Comparison of ENCODE assay signal across 8 mouse cellular contexts in genomic region chr9:118489579-118490019, GRCm38 (mm10). TPM values are rescaled to one million over a fixed set of nuclear protein-coding genes. Genes with fewer than 3 reads are reported as not detected.
DNase-seq lines count a peak whose midpoint lies in the region; ATAC-seq and TF ChIP-seq lines count a peak whose summit lies in the region.

No protein-coding gene starts in this region.

- H3K9ac ChIP-seq in embryonic facial prominence, embryonic 14.5 days (ENCODE audit: low read depth, low read length), result no peak overlapping the region; the same call in 1 of the 2 replicates
- H3K9ac ChIP-seq in heart, embryonic 13.5 days, result peak overlapping the region; percentile 72
- 0 out of 2 replicates have a peak overlapping the region, but pooled peaks have one; percentile 25 for H3K9ac ChIP-seq in kidney, embryonic 15.5 days
- H3K9ac ChIP-seq in liver, embryonic 12.5 days, result no peak overlapping the region

- no peaks in the 10 kb centered on the region for H3K36me3 ChIP-seq in embryonic facial prominence, embryonic 14.5 days (ENCODE audit: control insufficient read depth, insufficient read depth, low read length)
- H3K36me3 ChIP-seq in heart, embryonic 13.5 days, result no peaks in the 10 kb centered on the region
- H3K36me3 ChIP-seq in kidney, embryonic 15.5 days, result no peaks in the 10 kb centered on the region
- H3K36me3 ChIP-seq in liver, embryonic 12.5 days, result no peaks in the 10 kb centered on the region
- H3K36me3 ChIP-seq in myocyte (ENCODE audit: control insufficient read depth, insufficient read depth), result no peaks in the 10 kb centered on the region

- WGBS in embryonic facial prominence, embryonic 14.5 days, result 1% methylated on average over 16 of the region's 16 CpGs
- WGBS in heart, embryonic 13.5 days, result 0% methylated on average over 16 of the region's 16 CpGs
- WGBS in kidney, embryonic 15.5 days, result under 1% methylated on average over 16 of the region's 16 CpGs
- under 1% methylated on average over 16 of the region's 16 CpGs for WGBS in liver, embryonic 12.5 days (ENCODE audit: insufficient replicate concordance)

- H3K4me1 ChIP-seq in embryonic facial prominence, embryonic 14.5 days (ENCODE audit: control insufficient read depth, insufficient read depth, low read length), result peaks cover 7% of the 10 kb centered on the region; the same call in 1 of the 2 replicates
- peaks cover 30% of the 10 kb centered on the region for H3K4me1 ChIP-seq in heart, embryonic 13.5 days
- peaks cover 36% of the 10 kb centered on the region for H3K4me1 ChIP-seq in kidney, embryonic 15.5 days
- peaks cover 18% of the 10 kb centered on the region; the same call in 1 of the 2 replicates for H3K4me1 ChIP-seq in liver, embryonic 12.5 days

- peak overlapping the region; percentile 34 for H3K4me3 ChIP-seq in embryonic facial prominence, embryonic 14.5 days (ENCODE audit: low read depth, low read length)
- peak overlapping the region; percentile 52 for H3K4me3 ChIP-seq in heart, embryonic 13.5 days
- H3K4me3 ChIP-seq in kidney, embryonic 15.5 days (replicated peaks), result peak overlapping the region; percentile 40
- H3K4me3 ChIP-seq in liver, embryonic 12.5 days, result peak overlapping the region; percentile 17; the same call in 1 of the 2 replicates
- peak overlapping the region; percentile 20 for H3K4me3 ChIP-seq in myocyte

- peaks cover 53% of the 10 kb centered on the region for H3K27me3 ChIP-seq in embryonic facial prominence, embryonic 14.5 days (replicated peaks; ENCODE audit: control insufficient read depth, insufficient read depth, low read length)
- peaks cover 60% of the 10 kb centered on the region for H3K27me3 ChIP-seq in heart, embryonic 13.5 days (replicated peaks)
- peaks cover 79% of the 10 kb centered on the region for H3K27me3 ChIP-seq in kidney, embryonic 15.5 days
- peaks cover 79% of the 10 kb centered on the region for H3K27me3 ChIP-seq in liver, embryonic 12.5 days (replicated peaks)
- no peaks in the 10 kb centered on the region for H3K27me3 ChIP-seq in myocyte (ENCODE audit: control insufficient read depth, insufficient read depth, insufficient read length)

- H3K4me2 ChIP-seq in embryonic facial prominence, embryonic 14.5 days (ENCODE audit: low read depth, low read length), result peak overlapping the region; percentile 53
- H3K4me2 ChIP-seq in heart, embryonic 13.5 days, result peak overlapping the region; percentile 83
- peak overlapping the region; percentile 68 for H3K4me2 ChIP-seq in kidney, embryonic 15.5 days
- peak overlapping the region; percentile 54 for H3K4me2 ChIP-seq in liver, embryonic 12.5 days
- H3K4me2 ChIP-seq in myocyte (ENCODE audit: low read depth), result peak overlapping the region; percentile 86

- peak; percentile 68 to 74 for DNase-seq in CD8-positive naive resting alpha-beta T cell, adult 2 months (ENCODE audit: low read depth in 2 of 2, low spot score in 2 of 2)
- DNase-seq in adrenal gland, postnatal 36 days, result peak; percentile 77 to 81
- peak; percentile 80 for DNase-seq in embryonic facial prominence, embryonic 14.5 days (ENCODE audit: low spot score)
- DNase-seq in testis, postnatal 10 days (ENCODE audit: low spot score), result peak; percentile 82

- TF ChIP-seq POLR2A in myocyte (IDR thresholded peaks at IDR 0.05; ENCODE audit: insufficient read length, low read depth), result no peak

- no peaks in the 10 kb centered on the region for H3K79me2 ChIP-seq in myocyte (ENCODE audit: control insufficient read depth, insufficient read depth)

- no peaks in the 10 kb centered on the region for H3K9me3 ChIP-seq in embryonic facial prominence, embryonic 14.5 days (ENCODE audit: control insufficient read depth, low read length)
- peaks cover 4% of the 10 kb centered on the region; the same call in 1 of the 2 replicates for H3K9me3 ChIP-seq in heart, embryonic 13.5 days
- no peaks in the 10 kb centered on the region for H3K9me3 ChIP-seq in kidney, embryonic 15.5 days (replicated peaks)
- 0 out of 2 replicates have a peak, but pooled peaks cover 6% of the 10 kb centered on the region for H3K9me3 ChIP-seq in liver, embryonic 12.5 days (replicated peaks)

- no peak overlapping the region for H3K27ac ChIP-seq in embryonic facial prominence, embryonic 14.5 days (replicated peaks; ENCODE audit: low read depth, low read length)
- no peak overlapping the region for H3K27ac ChIP-seq in heart, embryonic 13.5 days (replicated peaks)
- no peak overlapping the region for H3K27ac ChIP-seq in kidney, embryonic 15.5 days
- H3K27ac ChIP-seq in liver, embryonic 12.5 days, result no peak overlapping the region

- peak; percentile 87 for ATAC-seq in embryonic facial prominence, embryonic 14.5 days (ENCODE audit: low read depth)
- ATAC-seq in heart, embryonic 13.5 days (ENCODE audit: extremely low read depth, insufficient number of reproducible peaks, low FRiP score, low TSS enrichment), result 0 out of 2 replicates have a peak, but pooled peaks have one; percentile 31
- peak; percentile 81 for ATAC-seq in kidney, embryonic 15.5 days (replicated peaks; ENCODE audit: low FRiP score)
- ATAC-seq in liver, embryonic 12.5 days, result peak; percentile 66

- no peak overlapping the region for H3ac ChIP-seq in myocyte (ENCODE audit: control insufficient read depth, insufficient read length)

TF ChIP-seq in myocyte, 11 proteins besides CTCF, POLR2A, EP300 and RAD21:
- TF ChIP-seq USF1 (IDR thresholded peaks at IDR 0.05; ENCODE audit: low read depth) (no peak), MYOD1 (IDR thresholded peaks at IDR 0.05; ENCODE audit: control insufficient read depth in 1 of 3, insufficient read length in 2 of 3, low read depth in 2 of 3) (no peak), E2F4 (IDR thresholded peaks at IDR 0.05; ENCODE audit: insufficient read depth) (no peak)

RNA-seq across cellular contexts. Expression of gene Eomes, which starts 11.6 kb away (rescaled TPM):
- under 1 TPM; 0.30 to 0.33 TPM for total RNA-seq in adrenal gland, postnatal 36 days (2021)
- polyA plus RNA-seq in embryonic facial prominence, embryonic 14.5 days (2014; fragmentation: Nextera tagmentation; extraction: Ambion mirVana), result 0.07 and 0.08 TPM in 2 replicates
- polyA plus RNA-seq in heart, embryonic 13.5 days (2015; fragmentation: Nextera tagmentation; extraction: Ambion mirVana), result 0.09 TPM in 1 of 2 replicates, not detected in the other
- polyA plus RNA-seq in kidney, embryonic 15.5 days (2015; fragmentation: Nextera tagmentation; extraction: Ambion mirVana), result 0.09 TPM in 1 of 2 replicates, not detected in the other
- polyA plus RNA-seq in liver, embryonic 12.5 days (2016; fragmentation: Nextera tagmentation; extraction: Ambion mirVana), result not detected in 2 replicates
- 0.04 TPM for polyA plus RNA-seq in myocyte (2012; fragmentation: generic; extraction: Trizol)

RNA-seq across cellular contexts. Expression of gene Golga4, which starts 16.5 kb away (rescaled TPM):
- 100 to 1,000 TPM; 110 to 143 TPM for total RNA-seq in adrenal gland, postnatal 36 days (2021)
- polyA plus RNA-seq in embryonic facial prominence, embryonic 14.5 days (2014; fragmentation: Nextera tagmentation; extraction: Ambion mirVana), result 48.5 and 52.2 TPM in 2 replicates
- polyA plus RNA-seq in heart, embryonic 13.5 days (2015; fragmentation: Nextera tagmentation; extraction: Ambion mirVana), result 47.5 and 51.0 TPM in 2 replicates
- polyA plus RNA-seq in kidney, embryonic 15.5 days (2015; fragmentation: Nextera tagmentation; extraction: Ambion mirVana), result 56.5 and 58.7 TPM in 2 replicates
- polyA plus RNA-seq in liver, embryonic 12.5 days (2016; fragmentation: Nextera tagmentation; extraction: Ambion mirVana), result 27.5 and 28.2 TPM in 2 replicates
- 18.5 TPM for polyA plus RNA-seq in myocyte (2012; fragmentation: generic; extraction: Trizol)

Comparison
In these comparisons a context has a peak if more than half of its experiments do, and no peak if none do; other contexts are left out.
1. ATAC-seq: peak in every context shown above with its lines; median percentile 87 in embryonic facial prominence, embryonic 14.5 days; 81 in kidney, embryonic 15.5 days; 66 in liver, embryonic 12.5 days; 31 in heart, embryonic 13.5 days.
2. H3K9ac ChIP-seq: peak in heart, embryonic 13.5 days (single experiment) and kidney, embryonic 15.5 days (single experiment); none in embryonic facial prominence, embryonic 14.5 days (single experiment) and liver, embryonic 12.5 days (single experiment).
3. Peak in every context shown above with its lines, with median percentiles within 50 percentile points of each other: DNase-seq, H3K4me2 ChIP-seq and H3K4me3 ChIP-seq.